Mouse (Mus musculus): ENCODE measurements around the gene Josd2.

The Josd2 gene

GRCm38 (mm10) chr7:44446070-44446855 lies 21.5 kb upstream of the Josd2 start:
- no peak for DNase-seq (ENCODE audit: low read depth, low spot score)

- DNase-seq (ENCODE audit: low read depth, low spot score) = peak; percentile 35
These were observed 14.5 kb upstream of the Josd2 start for GRCm38 (mm10) chr7:44453256-44453655.

- no peak for DNase-seq (ENCODE audit: low read depth, low spot score)
These were observed 11.5 kb upstream of the Josd2 start for GRCm38 (mm10) chr7:44456302-44456701.

GRCm38 (mm10) chr7:44460067-44460466 lies 7.7 kb upstream of the Josd2 start:
- DNase-seq (ENCODE audit: low read depth, low spot score) = no peak

GRCm38 (mm10) chr7:44460767-44461502 lies 6.8 kb upstream of the Josd2 start:
- DNase-seq (ENCODE audit: low read depth, low spot score) = no peak

- DNase-seq (ENCODE audit: low read depth, low spot score) = no peak
These were observed 6.1 kb upstream of the Josd2 start for GRCm38 (mm10) chr7:44461503-44462217.

- DNase-seq (ENCODE audit: low read depth, low spot score) = no peak
These were observed 5.3 kb upstream of the Josd2 start for GRCm38 (mm10) chr7:44462218-44463055.

GRCm38 (mm10) chr7:44463056-44463425 lies 4.7 kb upstream of the Josd2 start:
- no peak for DNase-seq (ENCODE audit: low read depth, low spot score)

GRCm38 (mm10) chr7:44463556-44464225 lies 4.1 kb upstream of the Josd2 start:
- DNase-seq (ENCODE audit: low read depth, low spot score) = no peak

- no peak for DNase-seq (ENCODE audit: low read depth, low spot score)
These were observed 3.3 kb upstream of the Josd2 start for GRCm38 (mm10) chr7:44464511-44464910.

- no peak for DNase-seq (ENCODE audit: low read depth, low spot score)
These were observed 2.7 kb upstream of the Josd2 start, which contains the start of gene Aspdh for GRCm38 (mm10) chr7:44465111-44465510. TSS of gene Aspdh (plus strand) at chr7:44465391.

GRCm38 (mm10) chr7:44466006-44466887 lies 1.5 kb upstream of the Josd2 start:
- no peak for DNase-seq (ENCODE audit: low read depth, low spot score)

- DNase-seq (ENCODE audit: low read depth, low spot score) = no peak
These were observed 880 bp upstream of the Josd2 start for GRCm38 (mm10) chr7:44466888-44467311.

GRCm38 (mm10) chr7:44468644-44469285 lies 985 bp downstream of the Josd2 start:
- no peak for DNase-seq (ENCODE audit: low read depth, low spot score)

GRCm38 (mm10) chr7:44469677-44470675 lies 2.2 kb downstream of the Josd2 start:
- DNase-seq (ENCODE audit: low read depth, low spot score) = no peak

GRCm38 (mm10) chr7:44470696-44471612 lies 3.2 kb downstream of the Josd2 start:
- DNase-seq (ENCODE audit: low read depth, low spot score) = no peak

Data from 3T3-L1 (cell line).